Mouse (Mus musculus): ENCODE measurements around the gene Hgd. TPM values are rescaled to one million over a fixed set of nuclear protein-coding genes. Genes with fewer than 3 reads are reported as not detected.

Gene Hgd
- polyA plus RNA-seq, 1 experiment from 2014 or later: 42.0 TPM

GRCm38 (mm10) chr16:37581901-37582300 is 1.9 kb downstream of the Hgd start:
- H3K27me3 ChIP-seq: no peaks in the 10 kb centered on the region
- no peak for ATAC-seq (ENCODE audit: insufficient read depth)
- H3K9ac ChIP-seq: no peak overlapping the region
- H3K4me1 ChIP-seq (replicated peaks): peaks cover 6% of the 10 kb centered on the region; the same call in 1 of the 2 replicates
- no peaks in the 10 kb centered on the region for H3K36me3 ChIP-seq (replicated peaks)
- peak overlapping the region; percentile 38 for H3K4me2 ChIP-seq
- H3K4me3 ChIP-seq (replicated peaks): peak overlapping the region; percentile 23
- H3K27ac ChIP-seq (replicated peaks): no peak overlapping the region
- WGBS (ENCODE audit: insufficient replicate concordance): 68% methylated on average over 3 of the region's 3 CpGs
- H3K9me3 ChIP-seq (replicated peaks): no peaks in the 10 kb centered on the region

DNA sequence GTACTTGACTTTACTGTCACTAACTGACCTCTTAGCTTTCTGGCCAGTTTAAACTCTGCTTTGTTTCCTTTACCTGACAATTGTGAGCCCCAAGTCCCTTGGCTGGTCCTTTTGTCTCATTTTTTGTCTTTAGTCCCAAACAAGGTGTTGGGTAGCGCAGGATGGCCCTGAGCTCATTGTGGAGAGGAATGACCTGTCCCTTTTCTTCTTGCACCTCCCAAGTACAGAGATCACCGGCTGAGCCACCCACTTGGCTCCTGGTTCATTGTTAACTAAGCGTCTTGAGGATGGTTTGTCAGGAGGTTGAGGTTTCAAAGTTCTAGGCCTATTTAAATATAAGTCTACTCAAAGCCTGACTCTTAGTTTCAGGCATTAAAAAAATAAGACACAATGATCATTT is 3.4 kb downstream of the Hgd start:
- no peaks in the 10 kb centered on the region for H3K27me3 ChIP-seq
- 67% methylated on average over 3 of the region's 3 CpGs for WGBS (ENCODE audit: insufficient replicate concordance)
- H3K27ac ChIP-seq (replicated peaks): 0 out of 2 replicates have a peak overlapping the region, but pooled peaks have one; percentile 74
- H3K4me2 ChIP-seq: peak overlapping the region; percentile 49
- ATAC-seq (ENCODE audit: insufficient read depth): no peak
- H3K36me3 ChIP-seq (replicated peaks): no peaks in the 10 kb centered on the region
- H3K9ac ChIP-seq: no peak overlapping the region
- no peak overlapping the region for H3K4me3 ChIP-seq (replicated peaks)
- H3K4me1 ChIP-seq (replicated peaks): peaks cover 6% of the 10 kb centered on the region; the same call in 1 of the 2 replicates
- H3K9me3 ChIP-seq (replicated peaks): no peaks in the 10 kb centered on the region

GRCm38 (mm10) chr16:37583801-37584200 is 3.8 kb downstream of the Hgd start:
- Histone ChIP-seq H3K36me3 (replicated peaks) (no peaks in the 10 kb centered on the region), H3K4me2 (peak overlapping the region; percentile 49), H3K27me3 (no peaks in the 10 kb centered on the region), H3K27ac (replicated peaks) (0 out of 2 replicates have a peak overlapping the region, but pooled peaks have one; percentile 74), H3K4me3 (replicated peaks) (0 out of 2 replicates have a peak overlapping the region, but pooled peaks have one; percentile 18), H3K9me3 (replicated peaks) (no peaks in the 10 kb centered on the region), H3K4me1 (replicated peaks) (peaks cover 6% of the 10 kb centered on the region; the same call in 1 of the 2 replicates), H3K9ac (no peak overlapping the region)
- no peak for ATAC-seq (ENCODE audit: insufficient read depth)
- WGBS (ENCODE audit: insufficient replicate concordance): 39% methylated on average over 6 of the region's 6 CpGs

DNA sequence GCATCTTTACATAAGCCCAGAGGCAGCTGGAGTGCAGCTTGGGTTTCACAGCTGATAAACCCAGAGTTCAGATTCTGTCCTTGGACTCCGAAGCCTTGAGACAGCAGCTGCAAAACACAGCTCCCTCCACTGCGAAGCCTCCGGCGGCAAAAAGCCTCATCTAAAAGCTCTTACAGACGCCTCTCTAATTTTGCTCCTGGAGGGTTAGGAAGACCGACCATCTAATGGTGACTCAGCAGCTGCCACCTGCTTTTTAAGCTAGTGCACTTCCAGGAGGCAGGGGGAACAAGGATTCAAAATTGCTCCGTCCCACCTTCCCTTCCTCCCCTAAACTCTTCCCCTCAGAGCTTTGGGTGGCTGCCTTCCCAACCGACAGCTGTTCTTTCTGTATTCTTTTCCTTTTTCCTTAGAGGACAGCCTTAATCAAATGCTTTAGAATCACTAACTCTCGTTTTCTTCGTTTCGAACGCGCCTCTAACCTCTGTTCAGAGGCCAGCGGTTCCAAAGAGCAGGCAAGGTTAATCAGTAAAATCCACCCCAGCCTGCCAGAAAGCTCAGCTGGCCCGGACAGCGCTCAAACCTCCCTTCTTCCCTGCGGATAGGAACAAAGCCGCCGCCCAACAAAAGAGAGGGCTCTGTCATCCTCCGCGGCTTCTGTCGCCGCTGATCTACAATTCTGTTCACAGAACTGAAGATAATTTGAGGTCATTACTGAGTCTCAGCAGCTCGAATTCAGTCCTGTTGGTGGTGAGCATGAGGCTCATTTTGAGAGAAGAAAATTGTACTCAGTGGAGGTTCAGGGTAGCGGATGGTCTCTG is 4.5 kb downstream of the Hgd start:
- H3K27ac ChIP-seq (replicated peaks): peak overlapping the region; percentile 74
- H3K4me3 ChIP-seq (replicated peaks): peak overlapping the region; percentile 18; the same call in 1 of the 2 replicates
- H3K4me1 ChIP-seq (replicated peaks): peaks cover 6% of the 10 kb centered on the region; the same call in 1 of the 2 replicates
- no peaks in the 10 kb centered on the region for H3K9me3 ChIP-seq (replicated peaks)
- peak overlapping the region; percentile 49 for H3K4me2 ChIP-seq
- 5% methylated on average over 25 of the region's 25 CpGs for WGBS (ENCODE audit: insufficient replicate concordance)
- peak; percentile 59 for ATAC-seq (ENCODE audit: insufficient read depth)
- no peaks in the 10 kb centered on the region for H3K36me3 ChIP-seq (replicated peaks)
- H3K9ac ChIP-seq: no peak overlapping the region
- H3K27me3 ChIP-seq: no peaks in the 10 kb centered on the region

- H3K4me2 ChIP-seq: no peak overlapping the region
- WGBS (ENCODE audit: insufficient replicate concordance): 56% methylated on average over 8 of the region's 8 CpGs
These were observed 5.2 kb downstream of the Hgd start for GRCm38 (mm10) chr16:37585129-37585563.

GRCm38 (mm10) chr16:37590921-37591320 is 11.0 kb downstream of the Hgd start:
- WGBS (ENCODE audit: insufficient replicate concordance): 62% methylated on average over 3 of the region's 3 CpGs
- Histone ChIP-seq H3K4me3 (replicated peaks) (no peak overlapping the region), H3K4me1 (replicated peaks) (no peaks in the 10 kb centered on the region), H3K36me3 (replicated peaks) (no peaks in the 10 kb centered on the region; the same call in none of the 2 replicates), H3K9ac (no peak overlapping the region), H3K9me3 (replicated peaks) (no peaks in the 10 kb centered on the region), H3K27me3 (no peaks in the 10 kb centered on the region), H3K27ac (replicated peaks) (no peak overlapping the region), H3K4me2 (no peak overlapping the region)
- no peak for ATAC-seq (ENCODE audit: insufficient read depth)

More at GRCm38 (mm10) chr16:37585129-37585563, 5.2 kb downstream of the Hgd start:
- Histone ChIP-seq H3K4me1 (replicated peaks) (peaks cover 6% of the 10 kb centered on the region; the same call in 1 of the 2 replicates), H3K9ac (no peak overlapping the region), H3K36me3 (replicated peaks) (no peaks in the 10 kb centered on the region; the same call in 1 of the 2 replicates), H3K27me3 (no peaks in the 10 kb centered on the region), H3K4me3 (replicated peaks) (no peak overlapping the region), H3K27ac (replicated peaks) (no peak overlapping the region), H3K9me3 (replicated peaks) (no peaks in the 10 kb centered on the region)
- ATAC-seq (ENCODE audit: insufficient read depth): no peak

GRCm38 (mm10) chr16:37591551-37591950 is 11.6 kb downstream of the Hgd start:
- no peak for ATAC-seq (ENCODE audit: insufficient read depth)
- Histone ChIP-seq H3K4me2 (no peak overlapping the region), H3K36me3 (replicated peaks) (no peaks in the 10 kb centered on the region; the same call in none of the 2 replicates), H3K27me3 (no peaks in the 10 kb centered on the region), H3K27ac (replicated peaks) (no peak overlapping the region), H3K4me3 (replicated peaks) (no peak overlapping the region), H3K4me1 (replicated peaks) (no peaks in the 10 kb centered on the region), H3K9ac (no peak overlapping the region), H3K9me3 (replicated peaks) (no peaks in the 10 kb centered on the region)
- 76% methylated on average over 8 of the region's 8 CpGs for WGBS (ENCODE audit: insufficient replicate concordance)

DNA sequence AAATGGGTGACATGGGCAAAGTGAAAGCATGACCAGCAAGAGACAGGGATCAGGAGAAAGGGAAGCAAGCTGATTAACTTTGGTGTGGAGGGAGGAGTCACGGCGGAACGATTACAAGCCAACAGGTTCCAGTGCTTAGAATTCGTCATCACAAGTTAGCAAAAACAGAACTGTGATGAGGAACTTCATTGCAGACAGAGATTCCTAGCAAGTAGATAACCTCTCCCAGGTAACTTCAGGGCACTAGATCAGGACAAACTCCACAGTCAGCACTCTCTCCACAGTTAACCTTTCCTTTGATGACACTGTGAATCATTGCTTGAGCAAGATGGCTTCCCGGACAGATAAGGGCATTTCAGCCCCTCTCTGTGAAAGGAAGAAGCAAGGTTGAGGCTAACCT is 17.5 kb downstream of the Hgd start:
- H3K4me3 ChIP-seq (replicated peaks): no peak overlapping the region
- H3K4me2 ChIP-seq: no peak overlapping the region
- H3K4me1 ChIP-seq (replicated peaks): no peaks in the 10 kb centered on the region
- WGBS (ENCODE audit: insufficient replicate concordance): 51% methylated on average over 5 of the region's 5 CpGs
- H3K27ac ChIP-seq (replicated peaks): no peak overlapping the region
- no peaks in the 10 kb centered on the region; the same call in 1 of the 2 replicates for H3K36me3 ChIP-seq (replicated peaks)
- no peak for ATAC-seq (ENCODE audit: insufficient read depth)
- H3K9ac ChIP-seq: no peak overlapping the region
- H3K9me3 ChIP-seq (replicated peaks): no peaks in the 10 kb centered on the region
- H3K27me3 ChIP-seq: no peaks in the 10 kb centered on the region

DNA sequence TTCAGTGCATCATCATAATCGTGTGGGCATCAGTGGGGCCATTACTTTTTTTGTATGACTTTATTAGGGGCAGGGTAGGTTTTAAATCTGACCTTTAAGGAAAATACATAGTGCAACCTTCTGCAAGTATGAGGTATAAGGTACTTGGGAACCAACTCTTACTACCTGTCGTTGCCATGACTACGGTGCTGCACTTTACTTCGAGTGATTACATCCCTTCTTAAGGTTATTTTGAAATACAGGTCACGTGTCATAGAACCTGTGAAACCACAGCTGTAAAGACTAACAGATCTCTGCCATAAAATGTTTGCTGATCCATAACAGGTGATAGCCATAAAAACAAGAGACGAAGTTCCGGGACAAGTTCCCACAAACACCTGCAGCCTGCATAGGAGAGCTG is 18.5 kb downstream of the Hgd start:
- no peak overlapping the region for H3K27ac ChIP-seq (replicated peaks)
- 73% methylated on average over 7 of the region's 7 CpGs for WGBS (ENCODE audit: insufficient replicate concordance)
- H3K9ac ChIP-seq: no peak overlapping the region
- H3K4me2 ChIP-seq: no peak overlapping the region
- H3K27me3 ChIP-seq: no peaks in the 10 kb centered on the region
- H3K4me3 ChIP-seq (replicated peaks): no peak overlapping the region
- no peak for ATAC-seq (ENCODE audit: insufficient read depth)
- H3K4me1 ChIP-seq (replicated peaks): no peaks in the 10 kb centered on the region
- H3K36me3 ChIP-seq (replicated peaks): no peaks in the 10 kb centered on the region
- no peaks in the 10 kb centered on the region for H3K9me3 ChIP-seq (replicated peaks)

DNA sequence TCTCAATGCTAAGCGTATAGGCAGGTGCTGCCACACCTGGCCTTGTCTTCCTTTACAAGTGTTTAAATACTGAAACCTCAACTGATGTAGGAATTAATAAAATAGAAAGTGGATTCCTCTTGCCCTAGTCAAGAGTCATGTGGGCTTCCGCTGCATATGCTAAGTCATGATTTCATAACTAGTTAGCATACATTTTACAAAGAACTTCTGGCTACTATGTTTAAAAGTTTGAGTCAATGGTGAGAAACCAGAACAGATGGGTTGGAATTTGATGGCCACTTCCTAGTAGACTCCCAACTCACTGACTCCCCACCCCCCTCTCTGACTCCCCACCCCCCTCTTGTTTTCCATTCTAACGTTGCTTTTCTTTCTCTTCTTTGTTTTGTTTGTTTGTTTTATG is 19.4 kb downstream of the Hgd start:
- Histone ChIP-seq H3K9ac (no peak overlapping the region), H3K4me1 (replicated peaks) (no peaks in the 10 kb centered on the region), H3K27me3 (no peaks in the 10 kb centered on the region), H3K36me3 (replicated peaks) (no peaks in the 10 kb centered on the region), H3K4me2 (no peak overlapping the region), H3K9me3 (replicated peaks) (no peaks in the 10 kb centered on the region), H3K4me3 (replicated peaks) (no peak overlapping the region), H3K27ac (replicated peaks) (no peak overlapping the region)
- WGBS (ENCODE audit: insufficient replicate concordance): 54% methylated on average over 3 of the region's 3 CpGs
- ATAC-seq (ENCODE audit: insufficient read depth): no peak

GRCm38 (mm10) chr16:37603431-37603830 is 23.5 kb downstream of the Hgd start:
- 76% methylated on average over 1 of the region's 1 CpGs for WGBS (ENCODE audit: insufficient replicate concordance)
- Histone ChIP-seq H3K9ac (no peak overlapping the region), H3K27ac (replicated peaks) (no peak overlapping the region), H3K4me2 (no peak overlapping the region), H3K9me3 (replicated peaks) (no peaks in the 10 kb centered on the region), H3K4me1 (replicated peaks) (no peaks in the 10 kb centered on the region), H3K27me3 (no peaks in the 10 kb centered on the region), H3K36me3 (replicated peaks) (no peaks in the 10 kb centered on the region), H3K4me3 (replicated peaks) (no peak overlapping the region)
- no peak for ATAC-seq (ENCODE audit: insufficient read depth)
